Mouse (Mus musculus): ENCODE results near the gene Tbx2.

The Tbx2 gene

DNA sequence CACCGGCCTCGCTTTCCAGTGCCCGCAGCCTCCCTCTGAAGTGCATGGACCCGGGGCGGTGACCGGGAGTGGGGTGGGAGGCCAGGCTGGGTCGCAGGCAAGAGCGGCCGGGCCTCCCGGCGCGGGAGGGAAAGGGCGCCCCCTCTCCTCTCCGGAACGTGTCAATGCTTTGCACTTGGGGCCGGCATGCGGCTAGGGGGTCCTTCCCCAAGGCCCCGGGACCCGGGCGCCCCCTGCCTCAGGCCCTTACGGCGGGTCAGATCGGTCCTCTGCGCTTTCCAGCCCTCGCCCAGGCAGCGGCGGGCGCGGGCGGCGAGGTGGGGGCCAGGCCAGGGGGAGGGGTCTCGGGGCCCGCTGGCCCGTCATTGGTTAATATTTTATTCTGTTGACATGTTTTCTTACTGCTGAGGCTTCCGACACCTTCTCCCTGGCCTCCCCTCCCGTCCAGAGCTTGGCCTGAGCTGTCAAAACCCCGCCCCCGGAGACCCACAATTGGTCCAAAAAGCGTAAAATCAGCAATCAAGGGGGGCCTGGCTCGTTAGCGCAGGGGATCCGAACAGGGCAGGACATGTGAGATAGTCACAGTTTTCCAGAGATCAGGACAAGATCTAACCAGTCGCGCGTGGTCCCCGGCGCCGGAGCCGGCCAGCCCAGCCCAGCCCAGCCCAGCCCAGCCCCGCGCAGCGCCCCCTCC is at the start of gene Tbx2:
Gene Tbx2, plus strand, starts transcription at position 321 of the 694 bp plus-strand sequence.
- no peak for DNase-seq

DNA sequence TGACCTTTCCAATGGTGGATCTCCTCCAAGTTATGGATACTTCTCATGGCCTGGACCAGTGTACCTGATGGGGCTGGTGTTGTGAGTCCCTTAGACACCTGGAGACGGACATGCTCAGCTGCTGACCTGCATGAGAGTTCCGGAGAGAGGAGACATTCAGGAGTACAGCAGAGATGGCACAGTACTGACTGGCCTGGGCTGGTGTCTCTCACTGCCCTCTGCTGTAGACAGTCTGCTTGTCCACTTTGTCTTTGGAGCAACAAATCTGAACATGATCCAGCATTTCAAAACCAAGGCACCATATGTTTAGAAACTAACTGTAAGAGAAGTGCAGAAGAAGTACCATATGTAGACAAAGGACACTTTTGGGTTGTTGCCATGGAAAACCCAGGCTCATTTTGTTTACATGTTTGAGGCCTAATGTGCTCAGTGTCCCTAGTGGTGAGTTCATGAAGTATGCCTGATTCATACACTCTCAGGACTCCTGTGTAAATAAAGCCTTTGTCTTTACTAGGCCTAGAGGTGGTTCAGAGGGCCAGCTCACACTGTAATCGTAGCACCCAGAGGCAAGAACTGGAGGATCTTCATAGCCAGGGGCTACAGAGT is 46.1 kb upstream of the Tbx2 start:
- DNase-seq: no peak

DNA sequence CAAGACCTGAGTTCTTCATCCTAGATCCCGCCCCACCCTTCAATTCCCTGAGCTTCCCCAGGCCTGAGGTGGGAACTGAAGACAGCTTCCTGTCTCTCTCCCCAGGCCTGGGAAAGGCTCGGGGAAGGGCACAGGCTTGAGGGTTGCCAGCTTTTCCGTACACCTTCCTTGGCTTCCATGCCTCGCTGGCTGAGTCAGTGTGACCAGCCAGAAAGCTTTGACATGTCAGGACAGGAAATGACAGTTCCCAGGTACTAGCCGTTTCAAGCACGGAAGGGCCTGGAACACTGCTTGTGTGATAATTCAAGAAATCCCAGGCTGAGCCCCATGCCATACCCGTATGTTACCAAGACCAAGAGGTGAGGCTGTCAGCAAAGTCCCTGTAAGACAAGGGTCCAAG is 42.6 kb upstream of the Tbx2 start:
- DNase-seq: no peak

DNA sequence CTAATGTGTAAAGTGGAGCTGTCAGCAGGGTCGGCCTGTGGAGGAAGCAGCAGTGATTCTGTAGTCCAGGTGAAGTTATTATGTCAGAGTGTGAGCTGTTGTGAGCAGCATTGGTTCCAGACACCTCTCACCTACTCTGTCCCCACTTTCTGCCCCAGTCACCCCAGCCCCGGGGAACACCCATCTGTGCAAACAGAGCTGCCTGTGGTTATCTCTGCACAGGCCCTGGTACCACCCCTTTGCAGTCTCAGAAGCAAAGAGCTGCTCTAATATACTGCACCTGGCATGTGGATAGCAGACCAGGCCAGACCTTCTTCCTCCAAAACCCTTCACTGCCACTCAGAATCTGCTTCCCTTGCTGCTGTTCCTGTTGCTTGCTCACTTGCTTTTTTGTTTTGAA is 42.1 kb upstream of the Tbx2 start:
- no peak for DNase-seq

DNA sequence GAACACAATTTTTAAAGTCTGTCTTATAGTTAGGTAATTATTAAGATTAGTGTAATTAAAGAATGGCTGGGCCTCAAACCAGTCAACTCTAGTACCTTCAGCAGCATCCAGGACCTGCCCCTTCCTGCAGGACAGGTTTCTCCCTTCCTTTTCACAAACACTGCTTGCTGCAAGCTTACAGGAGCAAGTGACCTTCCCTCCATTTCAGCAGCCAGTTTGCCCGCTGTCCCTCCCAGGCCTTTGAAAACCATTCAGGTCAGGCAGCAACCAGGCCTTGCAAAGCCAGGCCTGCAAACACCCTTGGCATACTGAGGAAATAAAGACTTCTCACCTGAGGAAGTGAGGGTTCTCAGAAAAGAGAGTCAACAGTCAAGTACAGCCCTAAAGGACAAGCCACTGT is 41.1 kb upstream of the Tbx2 start:
- no peak for DNase-seq

DNA sequence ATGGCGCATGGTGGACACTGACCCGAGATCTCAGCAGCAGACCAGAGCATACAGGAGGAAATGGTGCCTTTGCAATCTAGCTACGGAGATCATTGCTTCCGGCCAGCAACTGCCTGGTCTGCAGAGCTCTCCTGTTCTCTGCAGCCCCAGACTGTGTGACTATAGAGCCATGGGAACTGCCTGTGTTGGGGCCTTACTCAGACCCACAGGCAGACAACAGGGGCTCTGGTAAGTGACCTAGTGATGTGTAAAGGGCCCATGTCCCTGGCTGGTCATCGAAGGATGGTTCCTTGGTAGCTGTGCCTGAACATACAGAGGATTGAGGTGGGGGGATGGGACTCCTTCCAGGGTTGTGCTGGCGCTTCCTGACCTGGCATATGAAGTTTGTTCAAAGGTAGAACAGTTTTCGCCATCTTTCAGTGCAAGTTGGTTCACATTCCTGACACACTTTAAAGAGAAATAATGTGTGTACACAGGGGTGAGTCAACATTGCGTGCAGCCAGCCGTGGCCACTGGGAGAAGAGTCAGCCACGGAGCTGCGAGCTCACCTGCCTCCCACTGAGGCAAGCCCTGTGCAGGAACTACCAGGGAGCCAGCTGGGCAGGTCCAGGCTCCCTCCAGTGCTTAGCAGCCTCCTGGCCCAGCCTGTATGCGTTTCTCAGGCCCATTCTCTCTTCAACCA is 39.7 kb upstream of the Tbx2 start:
- DNase-seq: no peak

DNA sequence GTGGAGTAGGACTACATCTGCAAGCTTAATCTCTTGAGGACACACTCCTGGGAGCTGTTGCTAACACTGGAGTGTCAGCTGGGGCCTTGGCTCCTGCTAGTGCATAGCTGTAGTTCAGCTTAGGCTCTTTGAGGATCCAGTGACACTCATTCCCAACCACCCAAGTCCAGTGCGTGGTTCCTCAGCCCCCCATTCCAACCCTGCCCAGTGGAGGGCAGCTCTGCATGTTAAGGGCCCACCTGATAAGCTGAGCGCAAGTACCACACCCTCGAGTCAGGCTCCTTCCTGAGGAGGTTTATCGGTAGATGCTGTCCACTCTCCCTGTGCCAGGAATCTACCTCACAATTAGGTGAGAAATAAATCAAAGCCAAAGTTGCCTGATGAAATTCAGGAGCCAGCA is 32.9 kb upstream of the Tbx2 start:
- DNase-seq: no peak

DNA sequence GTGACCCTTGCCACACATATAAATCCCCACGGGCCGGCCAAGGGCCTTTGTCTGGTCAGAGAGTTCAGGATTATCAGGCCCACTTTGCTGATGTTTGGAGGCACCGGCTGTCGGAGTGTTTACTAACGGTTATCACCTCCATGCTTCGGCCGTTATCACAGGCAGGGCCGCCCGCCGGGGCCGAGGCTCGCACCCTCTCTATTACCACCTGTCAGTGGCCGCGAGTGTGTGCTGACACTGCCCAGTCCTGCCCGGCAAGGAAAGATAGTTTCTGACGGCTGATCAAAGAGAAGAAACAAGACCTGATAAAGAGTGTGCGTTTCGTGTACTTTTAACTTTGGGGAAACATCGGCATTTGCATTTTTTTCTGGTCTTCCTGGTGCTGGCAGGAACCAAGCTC is 32.5 kb upstream of the Tbx2 start:
- DNase-seq: no peak

DNA sequence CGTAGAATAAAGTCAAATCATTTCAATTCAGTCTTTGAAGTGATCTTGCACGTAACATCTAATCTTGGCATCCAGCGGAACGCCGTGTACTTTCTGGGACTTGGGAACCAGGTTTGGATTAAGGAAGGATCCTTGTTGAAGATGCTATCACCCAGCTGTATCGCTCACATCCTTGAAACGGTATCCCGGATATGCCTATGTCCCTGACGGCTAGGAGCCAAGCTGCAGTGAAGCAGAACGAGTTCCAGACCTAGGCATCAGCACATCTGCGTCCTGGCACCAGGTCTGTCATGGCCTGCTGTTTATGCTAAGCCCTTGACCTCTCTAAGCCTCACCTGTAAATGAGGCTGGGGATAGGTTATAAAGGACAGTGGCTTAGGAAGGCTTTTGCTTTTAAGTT is 32.0 kb upstream of the Tbx2 start:
- no peak for DNase-seq

DNA sequence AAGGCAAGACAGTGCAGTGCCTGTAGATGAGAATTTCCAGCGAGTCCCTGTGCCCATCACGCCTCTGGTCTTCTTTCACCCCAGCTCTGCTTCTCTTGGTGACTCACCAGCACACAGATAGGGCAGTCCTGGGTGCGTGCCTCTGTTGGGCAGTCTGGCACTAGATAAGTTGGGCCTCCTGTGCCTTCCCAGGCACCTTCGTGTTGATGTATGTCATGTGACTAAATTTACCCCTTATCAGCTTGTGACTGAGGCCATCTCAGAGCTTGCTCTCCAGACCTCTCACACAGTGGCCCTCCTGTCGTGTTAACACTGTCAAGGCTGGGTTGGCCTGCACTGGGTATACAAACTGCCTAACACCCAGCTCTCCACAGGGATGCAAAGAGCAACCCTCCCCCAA is 28.3 kb upstream of the Tbx2 start:
- no peak for DNase-seq

DNA sequence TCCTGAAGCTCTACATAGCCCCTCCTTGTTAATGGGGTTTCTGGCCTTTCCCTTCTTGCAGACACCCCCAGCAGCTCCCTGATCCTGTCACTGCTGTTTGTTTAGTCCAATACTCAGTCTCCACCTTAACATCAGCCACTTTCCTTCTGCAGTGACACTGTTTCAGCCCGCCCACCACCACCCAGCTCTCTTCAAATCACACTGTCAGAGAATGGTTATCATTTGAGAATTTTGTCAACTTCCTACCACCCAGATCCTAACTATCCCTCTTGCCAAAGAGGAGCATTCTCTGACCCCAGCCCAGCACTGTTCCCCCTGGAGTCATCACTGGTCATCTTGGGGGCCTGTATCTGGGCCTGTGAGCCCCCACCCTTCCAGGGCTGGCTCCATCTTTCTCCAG is 26.6 kb upstream of the Tbx2 start:
- DNase-seq: no peak

DNA sequence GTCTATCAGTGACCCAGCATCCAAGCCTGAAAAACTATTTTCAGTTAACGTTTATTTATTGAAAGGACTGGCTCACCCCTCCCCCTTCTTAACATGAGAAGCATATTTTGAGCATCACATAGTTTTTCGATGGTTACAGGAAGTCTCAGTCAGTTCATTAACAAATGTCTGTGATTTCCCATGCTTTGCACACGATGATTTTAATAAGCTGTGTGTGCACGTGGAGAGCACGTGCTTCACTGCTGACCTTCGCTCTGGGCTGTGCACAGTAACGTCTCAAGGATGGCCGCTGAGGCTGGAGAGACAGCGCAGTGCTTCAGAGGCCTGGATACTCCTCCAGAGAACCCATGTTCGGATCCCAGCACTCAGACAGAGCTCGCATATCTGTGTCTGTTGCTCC is 25.0 kb upstream of the Tbx2 start:
- no peak for DNase-seq

DNA sequence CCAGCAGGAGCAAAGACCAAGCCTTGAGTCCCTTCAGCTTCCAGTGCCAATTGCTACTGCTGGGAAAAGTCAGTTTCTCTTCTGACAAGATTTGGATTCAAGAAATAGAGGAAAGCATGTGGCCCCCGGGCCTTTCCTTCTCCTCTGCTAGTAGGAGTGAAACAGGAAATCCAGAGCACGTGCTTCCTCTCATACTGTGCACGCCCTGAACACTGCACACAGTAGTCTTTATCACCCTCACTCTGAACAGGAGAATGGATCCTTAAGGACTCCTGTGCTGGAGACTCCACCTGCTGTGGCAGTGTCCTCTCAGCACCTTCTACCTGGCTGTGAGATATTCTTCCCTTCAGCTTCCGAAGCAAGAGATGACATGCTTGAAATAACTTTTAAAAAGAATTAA is 21.1 kb upstream of the Tbx2 start:
- DNase-seq: no peak

DNA sequence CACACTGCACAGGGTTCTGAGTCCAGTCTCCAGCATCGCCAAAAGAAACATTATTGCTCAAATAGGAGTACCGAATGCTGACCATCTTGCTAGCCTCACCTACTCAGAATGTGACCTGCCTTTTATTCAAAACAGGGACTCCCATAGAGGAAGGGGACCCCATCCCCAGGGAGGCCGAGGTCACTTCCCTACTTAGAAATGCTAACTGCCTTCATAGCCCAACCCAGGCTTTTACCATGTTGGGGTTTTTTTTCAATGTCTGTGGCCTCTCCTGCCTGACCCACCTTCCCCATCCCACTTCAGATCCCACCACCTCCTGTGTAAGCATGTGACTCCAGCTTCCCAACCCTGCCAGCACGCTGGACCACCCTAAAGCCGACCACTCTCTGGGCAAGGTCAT is 20.7 kb upstream of the Tbx2 start:
- DNase-seq: no peak

DNA sequence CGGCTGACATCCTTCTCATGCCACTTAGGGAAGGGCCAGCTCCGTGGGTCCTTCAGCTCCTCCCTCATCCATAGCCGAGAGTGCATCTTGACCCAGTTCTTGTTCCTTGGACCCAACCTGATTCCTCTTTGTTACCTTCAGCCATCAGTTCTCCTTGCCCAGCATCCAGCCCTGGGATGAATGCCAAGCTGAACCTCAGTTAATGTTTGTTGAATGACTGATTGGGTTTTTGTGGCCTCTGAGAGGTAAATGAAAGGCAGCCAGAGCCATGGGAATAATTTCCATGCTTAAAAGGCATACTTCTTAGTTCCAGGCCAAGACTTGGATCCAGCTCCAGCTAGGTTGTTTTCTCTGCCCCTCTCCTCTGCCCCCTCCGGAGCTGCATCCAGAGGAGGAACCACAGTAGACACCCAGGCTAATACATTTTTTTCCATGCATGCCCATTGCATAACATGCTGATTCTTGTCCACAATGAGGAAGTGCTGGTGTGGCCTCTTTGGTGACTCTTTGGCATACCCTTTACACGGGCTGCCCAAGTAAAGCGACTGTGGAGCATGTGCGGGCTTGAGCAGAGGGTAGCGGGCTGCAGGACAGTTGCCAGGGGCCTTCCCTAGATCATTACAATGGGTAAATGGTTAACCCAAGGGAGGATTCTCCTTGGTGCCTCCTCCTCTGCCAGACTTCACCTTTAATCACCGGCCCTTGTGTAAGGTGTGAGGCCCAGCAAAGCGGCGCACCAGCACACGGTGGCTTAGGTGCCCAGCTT is 20.0 kb upstream of the Tbx2 start:
- DNase-seq: no peak

DNA sequence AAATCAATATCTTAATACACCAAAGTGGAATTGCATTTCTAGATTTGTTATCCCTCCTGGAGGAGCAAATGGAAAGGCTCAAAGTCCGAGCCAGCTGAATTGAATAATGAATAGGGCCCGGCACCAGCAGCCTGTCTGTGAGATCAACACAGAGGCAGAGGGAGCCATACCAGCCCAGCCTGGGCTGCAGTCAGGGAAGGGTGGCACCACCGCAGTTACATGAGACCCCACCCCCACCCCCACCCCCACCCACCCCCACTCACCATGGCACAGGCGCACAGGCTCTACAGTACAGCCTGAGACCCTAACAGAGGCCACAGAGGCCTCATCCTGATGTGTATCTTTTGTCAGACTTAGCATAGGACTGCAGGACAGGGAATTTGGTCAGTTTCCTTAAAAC is 17.7 kb upstream of the Tbx2 start:
- no peak for DNase-seq

DNA sequence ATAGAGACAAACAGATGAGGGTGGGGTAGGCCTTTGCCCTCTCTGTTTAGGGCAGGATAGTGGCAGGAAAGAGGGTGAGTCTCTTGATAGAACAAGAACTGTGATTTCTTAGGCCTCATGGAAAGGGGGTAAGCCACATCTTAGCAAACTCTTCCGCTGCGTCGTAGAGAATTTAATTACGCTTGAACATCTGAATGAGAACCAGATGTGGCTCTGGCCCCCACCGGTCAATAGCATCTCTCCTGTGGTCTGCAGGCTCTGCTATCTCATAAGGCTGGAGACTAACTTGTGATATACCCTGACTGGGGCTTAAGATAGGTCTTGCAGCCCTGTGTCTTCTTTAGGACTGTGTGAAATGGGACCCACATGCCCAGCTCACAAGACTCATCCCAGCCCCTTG is 15.9 kb upstream of the Tbx2 start:
- no peak for DNase-seq

DNA sequence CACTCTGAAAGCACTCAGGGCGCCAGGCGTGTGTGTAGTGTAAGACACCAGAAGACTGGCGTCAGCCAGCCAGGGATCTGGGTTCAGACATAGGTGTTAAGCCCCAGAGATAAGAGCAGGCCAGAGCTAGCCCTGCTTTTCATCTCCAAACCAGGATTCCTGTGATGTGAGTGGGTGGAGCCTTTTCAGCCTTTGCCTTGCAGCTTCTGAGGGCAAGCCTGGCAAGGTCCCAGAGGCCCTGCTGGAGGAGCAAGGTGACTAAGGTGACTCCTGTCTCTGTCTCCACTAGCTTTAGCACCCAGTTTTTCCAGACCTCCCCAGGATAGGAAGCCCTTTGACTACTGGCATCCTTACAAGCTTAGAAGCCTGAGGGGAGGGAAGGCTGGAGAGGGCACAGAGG is 13.9 kb upstream of the Tbx2 start:
- DNase-seq: no peak

DNA sequence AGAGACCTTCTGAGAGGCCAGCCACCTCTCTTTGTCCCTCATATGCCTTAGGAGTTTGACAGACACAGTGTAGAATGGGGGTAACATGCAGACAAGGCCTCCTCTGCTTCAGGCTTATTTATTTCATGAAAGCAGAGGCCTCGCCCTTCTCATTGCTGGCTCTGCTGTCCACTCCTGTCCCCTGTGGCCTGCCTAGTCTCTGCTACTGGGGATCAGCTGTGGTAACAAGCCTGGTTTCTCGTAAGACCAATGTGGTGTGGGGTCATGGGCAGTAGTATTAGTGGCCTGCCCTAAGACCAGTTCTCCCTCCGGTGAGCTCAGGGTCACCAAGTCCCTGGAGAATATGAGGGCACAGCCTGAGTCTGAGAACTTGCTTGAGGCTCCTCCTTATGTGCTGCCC is 11.4 kb upstream of the Tbx2 start:
- DNase-seq: no peak

DNA sequence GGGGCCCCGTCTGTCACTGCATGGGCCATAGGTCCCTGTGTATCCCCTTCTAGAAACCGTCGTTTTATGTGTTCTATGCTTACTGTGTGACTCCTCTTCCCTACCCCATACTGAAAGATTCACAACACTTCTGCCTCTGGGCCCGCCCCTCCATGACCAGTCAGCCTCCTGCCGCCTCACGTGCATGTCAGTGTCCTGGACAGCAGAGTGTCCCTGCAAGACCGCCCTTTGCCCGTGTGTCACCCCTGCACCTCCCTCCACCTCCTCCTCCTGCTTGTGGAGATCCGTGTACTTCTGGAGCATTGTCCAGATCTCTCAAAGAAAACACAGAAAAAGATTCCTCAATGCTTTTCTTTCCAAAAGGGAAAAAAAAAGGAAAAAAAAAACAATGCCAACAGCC is 10.7 kb upstream of the Tbx2 start:
- DNase-seq: no peak

DNA sequence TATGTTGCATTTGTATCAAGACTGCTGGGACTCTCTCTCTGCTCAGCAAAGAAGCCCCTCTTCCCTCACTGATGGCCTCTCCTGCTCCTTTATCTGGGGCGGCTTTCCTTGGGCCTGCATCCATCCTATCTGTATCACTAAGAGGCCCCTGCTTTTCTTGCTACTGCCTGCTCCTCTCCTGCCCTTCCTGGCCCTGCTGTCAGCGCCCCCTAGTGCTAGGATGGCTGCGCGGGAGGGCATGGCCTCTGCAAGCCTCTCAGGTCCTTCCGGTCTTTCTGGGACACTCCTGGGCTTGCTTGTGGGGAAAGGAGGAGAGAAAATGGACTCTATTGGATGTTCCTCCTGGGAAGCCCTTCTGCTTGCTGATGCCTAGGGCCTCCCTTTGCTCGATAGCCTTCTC is 9.2 kb upstream of the Tbx2 start:
- peak; percentile 42 for DNase-seq

DNA sequence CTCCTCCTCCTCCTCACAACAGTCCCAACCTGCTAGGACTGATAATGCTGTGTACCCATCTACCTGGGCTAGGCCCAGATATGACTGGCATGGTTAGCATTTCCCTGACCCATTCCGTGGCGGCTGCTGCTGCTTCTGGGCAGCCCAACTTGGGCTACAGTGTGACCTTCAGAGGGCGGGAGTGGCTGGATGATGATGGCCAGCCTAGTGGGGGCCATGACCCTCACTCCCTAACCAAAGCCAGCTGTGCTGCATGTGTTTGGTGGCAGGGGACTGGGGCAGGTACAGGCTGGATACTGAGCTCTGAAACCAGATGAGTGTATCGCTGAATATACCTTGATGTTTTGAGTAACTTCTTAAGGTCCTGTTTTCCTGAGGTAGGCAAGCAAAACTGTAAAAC is 8.6 kb upstream of the Tbx2 start:
- DNase-seq: no peak

DNA sequence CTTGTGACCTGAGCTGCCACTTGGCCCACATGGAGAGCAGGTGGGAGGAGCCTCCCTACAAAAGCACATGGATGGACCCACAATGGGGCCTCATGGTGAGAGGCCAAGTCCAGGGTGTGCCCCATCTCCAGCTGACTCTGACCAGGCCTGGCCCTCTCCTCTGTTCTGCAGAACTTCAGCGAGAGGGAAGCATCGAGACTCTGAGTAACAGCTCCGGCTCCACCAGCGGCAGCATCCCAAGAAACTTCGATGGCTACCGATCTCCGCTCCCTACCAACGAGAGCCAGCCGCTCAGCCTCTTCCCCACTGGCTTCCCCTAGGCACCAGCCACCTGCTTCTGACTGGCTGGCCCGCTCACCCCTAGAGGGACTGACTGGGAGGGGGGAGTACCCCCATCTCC is 7.3 kb upstream of the Tbx2 start:
- no peak for DNase-seq

DNA sequence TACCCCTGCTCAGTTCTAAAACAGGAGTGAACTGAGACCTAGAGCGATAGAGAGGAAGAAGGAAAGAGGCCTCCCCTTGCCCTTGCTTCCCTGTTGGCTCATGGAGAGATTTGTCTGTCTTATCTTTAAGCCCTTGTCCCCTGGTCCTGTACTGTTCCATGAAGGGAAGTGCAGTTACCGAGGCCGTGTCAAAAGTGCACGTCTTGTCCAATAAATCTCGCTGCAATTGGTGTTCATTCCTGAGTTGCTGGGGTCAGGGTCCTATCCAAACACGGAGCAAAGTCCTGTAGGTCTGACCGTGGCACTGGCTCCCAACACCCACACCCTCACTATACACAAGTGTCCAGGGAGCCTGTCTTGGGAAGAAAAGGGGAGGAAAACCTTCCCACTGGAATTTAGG is 6.5 kb upstream of the Tbx2 start:
- no peak for DNase-seq

All from cerebellum, adult 11 months (tissue).